Mouse (Mus musculus) myocyte (in vitro differentiated cells): Measurements from ENCODE around the gene Ythdf2.

ENCODE experiments used
- CEBPB ChIP-seq: IDR thresholded peaks from 2 replicates; pipeline ENCODE4 v1.6.1; 2011; ENCODE audit warnings: mild to moderate bottlenecking, moderate library complexity; ENCODE audit not compliant: poor library complexity, insufficient read depth, severe bottlenecking
- E2F4 ChIP-seq: IDR thresholded peaks from one replicate; pipeline ENCODE4 v1.6.1; 2011; ENCODE audit warnings: mild to moderate bottlenecking, control low read depth, moderate library complexity; ENCODE audit not compliant: insufficient read depth
- MAX ChIP-seq: IDR thresholded peaks from one replicate; pipeline ENCODE4 v1.6.1; 2011; ENCODE audit warnings: low read depth, mild to moderate bottlenecking, control low read depth
- MYOD1 ChIP-seq, 3 experiments: IDR thresholded peaks; one replicate each; pipeline ENCODE4 v1.6.1; 2011; ENCODE audit warnings: control low read depth in 2 of 3, low read depth in 2 of 3, mild to moderate bottlenecking in 2 of 3, moderate library complexity in 1 of 3; ENCODE audit not compliant: insufficient read length in 2 of 3, control insufficient read depth in 1 of 3
- POLR2A ChIP-seq: IDR thresholded peaks from one replicate; pipeline ENCODE4 v1.6.1; 2011; ENCODE audit warnings: low read depth, mild to moderate bottlenecking, control low read depth, moderate library complexity; ENCODE audit not compliant: insufficient read length
- TCF12 ChIP-seq: IDR thresholded peaks from one replicate; pipeline ENCODE4 v1.6.1; 2011; ENCODE audit warnings: mild to moderate bottlenecking, control low read depth; ENCODE audit not compliant: poor library complexity, insufficient read depth, severe bottlenecking
- USF1 ChIP-seq: IDR thresholded peaks from one replicate; pipeline ENCODE4 v1.6.1; 2011; ENCODE audit warnings: low read depth, mild to moderate bottlenecking, control low read depth, moderate library complexity

GRCm38 (mm10) chr4:132183162-132183561 lies 28.9 kb downstream of the Ythdf2 start:
- TF ChIP-seq E2F4 (no peak), MYOD1 (IDR thresholded peaks at IDR 0.05; ENCODE audit: control insufficient read depth in 1 of 3, insufficient read length in 2 of 3, low read depth in 2 of 3) (no peak), POLR2A (no peak), MAX (no peak), CEBPB (no peak), TCF12 (no peak), USF1 (no peak)
